Mouse (Mus musculus): Measurements from ENCODE around the gene Arhgef7. TPM values are rescaled to one million over a fixed set of nuclear protein-coding genes. Genes with fewer than 3 reads are reported as not detected.

Arhgef7 gene
- polyA plus RNA-seq, 1 experiment, result 16.0 TPM

- no peak for TF ChIP-seq GATA1 (IDR thresholded peaks at IDR 0.05; ENCODE audit: low read length)
Observed at GRCm38 (mm10) chr8:11704716-11705420, 22.7 kb upstream of the Arhgef7 start.

GRCm38 (mm10) chr8:11705818-11706217 is 21.7 kb upstream of the Arhgef7 start:
- no peak for TF ChIP-seq GATA1 (IDR thresholded peaks at IDR 0.05; ENCODE audit: low read length)

- TF ChIP-seq GATA1 (IDR thresholded peaks at IDR 0.05; ENCODE audit: low read length), result no peak
Observed at GRCm38 (mm10) chr8:11707701-11708100, 19.8 kb upstream of the Arhgef7 start.

- TF ChIP-seq GATA1 (IDR thresholded peaks at IDR 0.05; ENCODE audit: low read length), result no peak
Observed at GRCm38 (mm10) chr8:11708815-11709214, 18.7 kb upstream of the Arhgef7 start.

GRCm38 (mm10) chr8:11709542-11709941 is 18.0 kb upstream of the Arhgef7 start:
- no peak for TF ChIP-seq GATA1 (IDR thresholded peaks at IDR 0.05; ENCODE audit: low read length)

- TF ChIP-seq GATA1 (IDR thresholded peaks at IDR 0.05; ENCODE audit: low read length), result no peak
Observed at GRCm38 (mm10) chr8:11710415-11710814, 17.1 kb upstream of the Arhgef7 start.

GRCm38 (mm10) chr8:11712244-11712643 is 15.3 kb upstream of the Arhgef7 start:
- TF ChIP-seq GATA1 (IDR thresholded peaks at IDR 0.05; ENCODE audit: low read length), result no peak

GRCm38 (mm10) chr8:11717194-11717593 is 10.3 kb upstream of the Arhgef7 start:
- TF ChIP-seq GATA1 (IDR thresholded peaks at IDR 0.05; ENCODE audit: low read length), result no peak

- TF ChIP-seq GATA1 (IDR thresholded peaks at IDR 0.05; ENCODE audit: low read length), result no peak
Observed at GRCm38 (mm10) chr8:11727273-11727650, 259 bp upstream of the Arhgef7 start.

- TF ChIP-seq GATA1 (IDR thresholded peaks at IDR 0.05; ENCODE audit: low read length), result no peak
Observed at GRCm38 (mm10) chr8:11728482-11729295, 1.2 kb downstream of the Arhgef7 start.

GRCm38 (mm10) chr8:11730271-11730940 is 2.9 kb downstream of the Arhgef7 start:
- TF ChIP-seq GATA1 (IDR thresholded peaks at IDR 0.05; ENCODE audit: low read length), result no peak

GRCm38 (mm10) chr8:11735672-11736235 is 8.2 kb downstream of the Arhgef7 start:
- TF ChIP-seq GATA1 (IDR thresholded peaks at IDR 0.05; ENCODE audit: low read length), result no peak

GRCm38 (mm10) chr8:11737096-11737495 is 9.6 kb downstream of the Arhgef7 start:
- TF ChIP-seq GATA1 (IDR thresholded peaks at IDR 0.05; ENCODE audit: low read length), result no peak

- no peak for TF ChIP-seq GATA1 (IDR thresholded peaks at IDR 0.05; ENCODE audit: low read length)
Observed at GRCm38 (mm10) chr8:11739082-11739481, 11.6 kb downstream of the Arhgef7 start.

- no peak for TF ChIP-seq GATA1 (IDR thresholded peaks at IDR 0.05; ENCODE audit: low read length)
Observed at GRCm38 (mm10) chr8:11740857-11741256, 13.3 kb downstream of the Arhgef7 start.

GRCm38 (mm10) chr8:11743580-11743979 is 16.1 kb downstream of the Arhgef7 start:
- TF ChIP-seq GATA1 (IDR thresholded peaks at IDR 0.05; ENCODE audit: low read length), result no peak

Measured in G1E-ER4 (cell line).